Mouse (Mus musculus): ENCODE measurements around the gene Dyrk1a. TPM values are rescaled to one million over a fixed set of nuclear protein-coding genes. Genes with fewer than 3 reads are reported as not detected.
"Not testable (repeated sequence)": the region's sequence is repeated elsewhere in the genome, so short reads cannot be mapped to it uniquely, and the experiment has no call there.

Gene Dyrk1a
- polyA plus RNA-seq, 1 experiment from 2014 or later: 9.4 TPM

GRCm38 (mm10) chr16:94693687-94694305 lies 124.0 kb downstream of the Dyrk1a start:
- H3K4me1 ChIP-seq (ENCODE audit: control insufficient read depth, insufficient read depth, low read depth, low read length): no peaks in the 10 kb centered on the region
- peaks cover 17% of the 10 kb centered on the region for H3K36me3 ChIP-seq (ENCODE audit: control insufficient read depth, insufficient read depth, low read length)
- H3K4me3 ChIP-seq (ENCODE audit: low read length): no peak overlapping the region
- no peak for ATAC-seq
- WGBS: 73% methylated on average over 4 of the region's 4 CpGs
- H3K9me3 ChIP-seq (ENCODE audit: control insufficient read depth, low read length): no peaks in the 10 kb centered on the region
- no peak overlapping the region for H3K4me2 ChIP-seq (ENCODE audit: low read length)
- no peak overlapping the region for H3K9ac ChIP-seq (ENCODE audit: low read depth, low read length)
- no peaks in the 10 kb centered on the region for H3K27me3 ChIP-seq (replicated peaks; ENCODE audit: control insufficient read depth, insufficient read depth, low read length)
- no peak overlapping the region for H3K27ac ChIP-seq (ENCODE audit: low read depth, low read length)

- Histone ChIP-seq H3K9ac (ENCODE audit: low read depth, low read length) (no peak overlapping the region), H3K4me1 (ENCODE audit: control insufficient read depth, insufficient read depth, low read depth, low read length) (no peaks in the 10 kb centered on the region), H3K36me3 (ENCODE audit: control insufficient read depth, insufficient read depth, low read length) (peaks cover 4% of the 10 kb centered on the region; the same call in 1 of the 2 replicates), H3K4me3 (ENCODE audit: low read length) (no peak overlapping the region), H3K9me3 (ENCODE audit: control insufficient read depth, low read length) (no peaks in the 10 kb centered on the region), H3K27ac (ENCODE audit: low read depth, low read length) (no peak overlapping the region), H3K4me2 (ENCODE audit: low read length) (no peak overlapping the region), H3K27me3 (replicated peaks; ENCODE audit: control insufficient read depth, insufficient read depth, low read length) (no peaks in the 10 kb centered on the region)
- WGBS: 88% methylated on average over 5 of the region's 5 CpGs
- no peak for ATAC-seq
These were observed 127.7 kb downstream of the Dyrk1a start for GRCm38 (mm10) chr16:94697553-94697952.

- not testable (repeated sequence) for H3K9ac ChIP-seq (ENCODE audit: low read depth, low read length); H3K4me3 ChIP-seq (ENCODE audit: low read length); H3K4me2 ChIP-seq (ENCODE audit: low read length); H3K27ac ChIP-seq (ENCODE audit: low read depth, low read length); H3K27me3 ChIP-seq (replicated peaks; ENCODE audit: control insufficient read depth, insufficient read depth, low read length); H3K9me3 ChIP-seq (ENCODE audit: control insufficient read depth, low read length); ATAC-seq; H3K36me3 ChIP-seq (ENCODE audit: control insufficient read depth, insufficient read depth, low read length); H3K4me1 ChIP-seq (ENCODE audit: control insufficient read depth, insufficient read depth, low read depth, low read length)
- WGBS: 88% methylated on average over 1 of the region's 1 CpGs
These were observed 128.4 kb downstream of the Dyrk1a start for GRCm38 (mm10) chr16:94698234-94698633.

GRCm38 (mm10) chr16:94701141-94701540 lies 131.3 kb downstream of the Dyrk1a start:
- ATAC-seq: no peak
- Histone ChIP-seq H3K27ac (ENCODE audit: low read depth, low read length) (no peak overlapping the region), H3K36me3 (ENCODE audit: control insufficient read depth, insufficient read depth, low read length) (no peaks in the 10 kb centered on the region), H3K27me3 (replicated peaks; ENCODE audit: control insufficient read depth, insufficient read depth, low read length) (no peaks in the 10 kb centered on the region), H3K9me3 (ENCODE audit: control insufficient read depth, low read length) (no peaks in the 10 kb centered on the region), H3K4me3 (ENCODE audit: low read length) (no peak overlapping the region), H3K4me1 (ENCODE audit: control insufficient read depth, insufficient read depth, low read depth, low read length) (no peaks in the 10 kb centered on the region), H3K4me2 (ENCODE audit: low read length) (no peak overlapping the region), H3K9ac (ENCODE audit: low read depth, low read length) (no peak overlapping the region)
- 83% methylated on average over 4 of the region's 4 CpGs for WGBS

GRCm38 (mm10) chr16:94701971-94702370 lies 132.2 kb downstream of the Dyrk1a start:
- 89% methylated on average over 4 of the region's 4 CpGs for WGBS
- Histone ChIP-seq H3K9me3 (ENCODE audit: control insufficient read depth, low read length) (no peaks in the 10 kb centered on the region), H3K4me2 (ENCODE audit: low read length) (no peak overlapping the region), H3K27me3 (replicated peaks; ENCODE audit: control insufficient read depth, insufficient read depth, low read length) (no peaks in the 10 kb centered on the region), H3K27ac (ENCODE audit: low read depth, low read length) (no peak overlapping the region), H3K9ac (ENCODE audit: low read depth, low read length) (no peak overlapping the region), H3K4me3 (ENCODE audit: low read length) (no peak overlapping the region), H3K4me1 (ENCODE audit: control insufficient read depth, insufficient read depth, low read depth, low read length) (no peaks in the 10 kb centered on the region), H3K36me3 (ENCODE audit: control insufficient read depth, insufficient read depth, low read length) (no peaks in the 10 kb centered on the region)
- no peak for ATAC-seq

- H3K36me3 ChIP-seq (ENCODE audit: control insufficient read depth, insufficient read depth, low read length): no peaks in the 10 kb centered on the region
- peak overlapping the region; percentile 19; the same call in 1 of the 2 replicates for H3K27ac ChIP-seq (ENCODE audit: low read depth, low read length)
- H3K4me3 ChIP-seq (ENCODE audit: low read length): peak overlapping the region; percentile 46
- H3K9me3 ChIP-seq (ENCODE audit: control insufficient read depth, low read length): no peaks in the 10 kb centered on the region
- H3K4me2 ChIP-seq (ENCODE audit: low read length): peak overlapping the region; percentile 71
- 9% methylated on average over 25 of the region's 25 CpGs for WGBS
- H3K27me3 ChIP-seq (replicated peaks; ENCODE audit: control insufficient read depth, insufficient read depth, low read length): no peaks in the 10 kb centered on the region
- peak overlapping the region; percentile 63 for H3K9ac ChIP-seq (ENCODE audit: low read depth, low read length)
- peaks cover 5% of the 10 kb centered on the region for H3K4me1 ChIP-seq (ENCODE audit: control insufficient read depth, insufficient read depth, low read depth, low read length)
- ATAC-seq: peak; percentile 94
These were observed 143.8 kb downstream of the Dyrk1a start for GRCm38 (mm10) chr16:94713480-94714094.

- peak overlapping the region; percentile 19; the same call in 1 of the 2 replicates for H3K9ac ChIP-seq (ENCODE audit: low read depth, low read length)
- WGBS: 53% methylated on average over 14 of the region's 14 CpGs
- peaks cover 5% of the 10 kb centered on the region for H3K4me1 ChIP-seq (ENCODE audit: control insufficient read depth, insufficient read depth, low read depth, low read length)
- H3K27ac ChIP-seq (ENCODE audit: low read depth, low read length): no peak overlapping the region
- H3K36me3 ChIP-seq (ENCODE audit: control insufficient read depth, insufficient read depth, low read length): no peaks in the 10 kb centered on the region
- H3K9me3 ChIP-seq (ENCODE audit: control insufficient read depth, low read length): no peaks in the 10 kb centered on the region
- H3K27me3 ChIP-seq (replicated peaks; ENCODE audit: control insufficient read depth, insufficient read depth, low read length): no peaks in the 10 kb centered on the region
- ATAC-seq: 0 out of 2 replicates have a peak, but pooled peaks have one; percentile 7
- no peak overlapping the region for H3K4me2 ChIP-seq (ENCODE audit: low read length)
- no peak overlapping the region for H3K4me3 ChIP-seq (ENCODE audit: low read length)
These were observed 144.7 kb downstream of the Dyrk1a start for GRCm38 (mm10) chr16:94714483-94714882.

GRCm38 (mm10) chr16:94717051-94717450 lies 147.2 kb downstream of the Dyrk1a start:
- peaks cover 5% of the 10 kb centered on the region for H3K4me1 ChIP-seq (ENCODE audit: control insufficient read depth, insufficient read depth, low read depth, low read length)
- no peaks in the 10 kb centered on the region for H3K36me3 ChIP-seq (ENCODE audit: control insufficient read depth, insufficient read depth, low read length)
- H3K9ac ChIP-seq (ENCODE audit: low read depth, low read length): no peak overlapping the region
- no peak overlapping the region for H3K27ac ChIP-seq (ENCODE audit: low read depth, low read length)
- no peak overlapping the region for H3K4me2 ChIP-seq (ENCODE audit: low read length)
- WGBS: 94% methylated on average over 11 of the region's 11 CpGs
- H3K27me3 ChIP-seq (replicated peaks; ENCODE audit: control insufficient read depth, insufficient read depth, low read length): no peaks in the 10 kb centered on the region
- H3K4me3 ChIP-seq (ENCODE audit: low read length): no peak overlapping the region
- ATAC-seq: no peak
- no peaks in the 10 kb centered on the region for H3K9me3 ChIP-seq (ENCODE audit: control insufficient read depth, low read length)

GRCm38 (mm10) chr16:94718919-94719318 lies 149.1 kb downstream of the Dyrk1a start:
- Histone ChIP-seq H3K27ac (ENCODE audit: low read depth, low read length) (no peak overlapping the region), H3K27me3 (replicated peaks; ENCODE audit: control insufficient read depth, insufficient read depth, low read length) (no peaks in the 10 kb centered on the region), H3K9me3 (ENCODE audit: control insufficient read depth, low read length) (no peaks in the 10 kb centered on the region), H3K4me3 (ENCODE audit: low read length) (no peak overlapping the region), H3K4me1 (ENCODE audit: control insufficient read depth, insufficient read depth, low read depth, low read length) (peaks cover 1% of the 10 kb centered on the region), H3K36me3 (ENCODE audit: control insufficient read depth, insufficient read depth, low read length) (no peaks in the 10 kb centered on the region), H3K9ac (ENCODE audit: low read depth, low read length) (no peak overlapping the region), H3K4me2 (ENCODE audit: low read length) (no peak overlapping the region)
- ATAC-seq: no peak
- WGBS: 62% methylated on average over 4 of the region's 4 CpGs
